Mouse (Mus musculus): Measurements from ENCODE around the gene Phf14.
"Not testable (repeated sequence)": the region's sequence is repeated elsewhere in the genome, so short reads cannot be mapped to it uniquely, and the experiment has no call there.

The Phf14 gene

GRCm38 (mm10) chr6:12097125-12097524, 189.5 kb downstream of the Phf14 start:
- DNase-seq = no peak

- DNase-seq = peak; percentile 58
These were observed 197.5 kb downstream of the Phf14 start for GRCm38 (mm10) chr6:12105144-12105543.

- DNase-seq = no peak
These were observed 199.7 kb downstream of the Phf14 start for GRCm38 (mm10) chr6:12107326-12107725.

- DNase-seq = no peak
These were observed 200.2 kb downstream of the Phf14 start for GRCm38 (mm10) chr6:12107786-12108185.

GRCm38 (mm10) chr6:12116926-12117818, 209.6 kb downstream of the Phf14 start:
- DNase-seq = no peak

- DNase-seq = peak; percentile 18
These were observed 210.4 kb downstream of the Phf14 start for GRCm38 (mm10) chr6:12117819-12118570.

GRCm38 (mm10) chr6:12122759-12123158, 215.2 kb downstream of the Phf14 start:
- DNase-seq = no peak

GRCm38 (mm10) chr6:12125031-12125803, 217.6 kb downstream of the Phf14 start:
- DNase-seq = peak; percentile 66

GRCm38 (mm10) chr6:12126601-12127000, 219.0 kb downstream of the Phf14 start:
- DNase-seq = not testable (repeated sequence)

- DNase-seq = no peak
These were observed 219.7 kb downstream of the Phf14 start for GRCm38 (mm10) chr6:12127287-12127686.
